Mouse (Mus musculus) E14TG2a.4 (cell line): Measurements from ENCODE around the gene Stxbp1.

Source experiments
- CTCF ChIP-seq: conservative IDR thresholded peaks from 2 replicates; pipeline ENCODE4 v1.5.1; 2014; ENCODE audit warnings: low read length
- NANOG ChIP-seq: IDR thresholded peaks from 2 replicates; pipeline ENCODE4 v1.6.1; 2014; ENCODE audit warnings: borderline replicate concordance, low read length, mixed read lengths
- POU5F1 ChIP-seq: IDR thresholded peaks from 2 replicates; pipeline ENCODE4 v1.6.1; 2014; ENCODE audit warnings: low read length, borderline replicate concordance

DNA sequence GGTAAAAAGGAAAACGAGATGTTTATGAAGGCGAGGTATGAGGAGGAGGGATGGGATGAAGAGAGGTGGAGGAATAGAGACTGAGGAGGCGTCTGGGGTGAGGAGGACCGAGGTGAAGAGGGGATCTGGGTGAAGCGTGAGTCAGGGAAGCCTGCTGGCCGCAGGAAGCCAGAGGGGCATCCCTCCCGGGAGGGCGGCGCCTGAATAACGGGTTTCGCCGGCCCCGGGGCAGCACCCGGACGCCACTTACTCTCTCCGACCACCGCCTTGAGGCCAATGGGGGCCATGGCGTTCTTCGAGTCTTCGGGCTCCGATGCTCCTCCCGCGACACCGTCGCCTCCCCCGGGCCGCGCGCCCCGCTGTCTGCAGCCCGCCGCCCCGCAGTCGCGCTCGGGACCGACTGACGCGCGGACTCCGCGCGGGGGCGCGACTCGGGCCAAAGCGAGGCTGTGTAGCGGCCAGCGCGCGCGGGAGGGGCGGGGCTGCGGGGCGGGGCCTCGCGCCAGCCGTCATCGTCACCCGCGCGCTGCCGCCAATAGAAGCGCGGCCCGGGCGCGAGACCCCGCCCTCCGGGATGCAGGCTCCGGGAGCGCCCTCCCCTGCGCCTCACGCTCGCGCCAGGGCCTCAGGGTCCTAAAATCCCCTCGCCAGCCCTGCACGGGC lies at the start of gene Stxbp1:
- TF ChIP-seq CTCF (no peak), POU5F1 (no peak), NANOG (no peak)
